Mouse (Mus musculus) embryonic facial prominence, embryonic 12.5 days (tissue): Measurements from ENCODE around the gene Gm5936. TPM values are rescaled to one million over a fixed set of nuclear protein-coding genes. Genes with fewer than 3 reads are reported as not detected.
"Not testable (repeated sequence)": the region's sequence is repeated elsewhere in the genome, so short reads cannot be mapped to it uniquely, and the experiment has no call there.

Source experiments
- ATAC-seq: fragments of 200-750 bp; cut with Nextera tagmentation; 2 replicates; pipeline ENCODE4 v1.8.0; 2017; ENCODE audit not compliant: insufficient number of reproducible peaks, insufficient read depth, low FRiP score, low TSS enrichment
- H3K27ac ChIP-seq: fragments of 300-500 bp; sonication (generic); 2 replicates; pipeline ENCODE4 v1.5.1; 2016; ENCODE audit warnings: mild to moderate bottlenecking
- H3K27me3 ChIP-seq: fragments of 300-500 bp; sonication (generic); 2 replicates; pipeline ENCODE4 v1.6.1; 2016; ENCODE audit warnings: mild to moderate bottlenecking, moderate library complexity
- H3K36me3 ChIP-seq: fragments of 300-500 bp; sonication (generic); 2 replicates; pipeline ENCODE4 v1.6.1; 2016; ENCODE audit warnings: mild to moderate bottlenecking
- H3K4me1 ChIP-seq: fragments of 300-500 bp; sonication (generic); 2 replicates; pipeline ENCODE4 v1.6.1; 2016
- H3K4me2 ChIP-seq: fragments of 300-500 bp; sonication (generic); replicated peaks from 2 replicates; pipeline ENCODE4 v1.6.1; 2016; ENCODE audit warnings: mild to moderate bottlenecking, moderate library complexity
- H3K4me3 ChIP-seq: fragments of 300-500 bp; sonication (generic); 2 replicates; pipeline ENCODE4 v1.5.1; 2016; ENCODE audit warnings: mild to moderate bottlenecking
- H3K9ac ChIP-seq: fragments of 300-500 bp; sonication (generic); 2 replicates; pipeline ENCODE4 v1.6.1; 2016; ENCODE audit warnings: mild to moderate bottlenecking, moderate library complexity
- H3K9me3 ChIP-seq: fragments of 300-500 bp; sonication (generic); 2 replicates; pipeline ENCODE4 v1.6.1; 2016; ENCODE audit warnings: mild to moderate bottlenecking, moderate library complexity
- WGBS: fragments of 180-500 bp; shearing (Covaris S2); methylation state at CpG from one replicate; pipeline ENCODE4 v1.1.7; 2016; 5-methylcytosine and 5-hydroxymethylcytosine counted together
- polyA plus RNA-seq: library from polyadenylated mRNA; unstranded; fragments of >200 nt; fragmentation: Nextera tagmentation; extraction: Ambion mirVana; gene quantifications from 2 replicates; pipeline ENCODE4 v1.2.1, GENCODE M21; 2016

Gene Gm5936
- polyA plus RNA-seq = not detected in 2 replicates

DNA sequence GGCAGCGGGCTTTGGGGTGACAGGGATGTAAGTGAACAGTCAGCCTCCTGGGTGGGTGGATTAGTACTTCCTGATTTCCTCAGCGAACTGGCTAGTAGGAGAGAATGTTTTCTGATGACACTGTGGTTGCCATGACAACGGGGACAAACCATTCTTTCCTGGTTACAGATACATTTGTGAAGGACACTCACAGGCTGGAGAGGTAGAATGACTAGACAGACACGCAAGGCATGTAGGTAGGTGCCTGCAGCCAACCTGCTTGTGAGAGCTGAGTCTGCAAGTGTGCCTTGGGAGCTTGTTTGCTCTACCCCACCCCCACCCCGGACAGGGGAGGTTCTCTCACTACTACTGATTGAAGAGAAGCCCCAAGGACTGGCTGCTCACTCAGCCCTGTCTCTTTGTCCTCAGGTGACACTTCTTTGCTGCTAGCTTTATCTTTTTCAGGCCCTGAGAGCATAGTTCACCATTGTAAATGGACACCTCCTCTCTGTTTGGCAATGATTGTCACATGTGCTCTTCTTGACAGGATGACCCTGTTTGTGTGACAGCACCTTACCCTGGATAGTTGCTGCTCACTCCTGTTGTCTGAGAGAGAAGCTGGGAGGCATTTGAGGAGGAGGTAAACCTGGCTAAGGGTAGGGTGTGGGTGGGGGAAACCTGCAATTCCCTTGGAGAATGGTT lies at the start of gene Gm5936:
Gene Gm5936, plus strand, starts transcription at position 355 of the 681 bp plus-strand sequence.
- not testable (repeated sequence) for H3K4me2 ChIP-seq, H3K9ac ChIP-seq, H3K4me3 ChIP-seq, ATAC-seq, H3K36me3 ChIP-seq, H3K4me1 ChIP-seq, H3K9me3 ChIP-seq, H3K27me3 ChIP-seq, H3K27ac ChIP-seq
- 52% methylated on average over 3 of the region's 5 CpGs for WGBS

DNA sequence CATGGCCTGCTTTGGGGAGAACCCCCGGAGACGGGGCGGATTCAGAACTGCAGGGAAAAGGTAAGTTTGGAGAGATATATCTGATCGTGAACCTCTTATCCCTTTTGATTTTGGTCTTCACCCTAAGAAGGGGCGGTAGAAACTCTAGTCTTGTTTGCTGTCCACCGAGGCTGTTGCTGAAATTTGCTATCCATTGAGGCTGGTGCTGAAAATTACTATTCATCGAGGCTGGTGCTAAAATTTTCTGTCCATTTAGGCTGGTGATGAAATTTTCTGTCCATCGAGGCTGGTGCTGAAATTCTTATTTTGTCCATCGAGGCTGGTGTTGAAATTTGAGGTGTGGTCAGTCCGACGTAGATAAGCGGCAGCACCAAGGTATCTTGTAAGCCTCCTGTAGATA lies 19.1 kb downstream of the Gm5936 start:
- 83% methylated on average over 12 of the region's 12 CpGs for WGBS
- not testable (repeated sequence) for H3K9me3 ChIP-seq, H3K4me3 ChIP-seq, H3K9ac ChIP-seq, H3K27me3 ChIP-seq, H3K4me2 ChIP-seq, H3K4me1 ChIP-seq, H3K27ac ChIP-seq, H3K36me3 ChIP-seq, ATAC-seq

DNA sequence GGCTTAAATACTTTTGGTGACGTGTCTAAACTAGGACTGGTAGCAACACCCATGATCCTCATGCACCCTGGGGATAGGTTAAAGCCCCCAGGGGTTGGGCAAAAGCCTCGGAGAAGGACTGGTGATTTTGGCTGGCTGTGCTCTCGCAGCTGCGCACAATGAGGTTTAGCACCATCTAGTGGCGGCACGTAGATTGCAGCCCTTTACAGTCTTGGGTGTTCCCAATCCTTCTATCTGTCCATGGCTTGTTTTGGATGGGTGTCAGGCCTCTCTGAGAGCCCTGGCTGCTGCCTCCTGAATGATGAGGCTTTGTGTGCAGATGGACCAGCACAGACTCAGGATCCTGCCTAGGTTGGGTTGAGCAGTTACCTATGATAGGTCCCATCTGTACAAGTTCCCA lies 43.1 kb downstream of the Gm5936 start:
- WGBS = 55% methylated on average over 4 of the region's 6 CpGs
- not testable (repeated sequence) for H3K4me1 ChIP-seq, H3K27me3 ChIP-seq, H3K9ac ChIP-seq, H3K4me2 ChIP-seq, H3K27ac ChIP-seq, H3K36me3 ChIP-seq, H3K4me3 ChIP-seq, ATAC-seq, H3K9me3 ChIP-seq

Other genes starting within 250 kb of the Gm5936 start
- not detected in 2 replicates for gene Olfr1325, start 244.5 kb upstream of the Gm5936 start, polyA plus RNA-seq
- 0.10 TPM in 1 of 2 replicates, not detected in the other for gene Gm5640, start 191.6 kb upstream of the Gm5936 start, polyA plus RNA-seq
- not detected in 2 replicates for gene Gm6890, start 96.3 kb upstream of the Gm5936 start, polyA plus RNA-seq
- gene Gab3, start 248.3 kb downstream of the Gm5936 start, polyA plus RNA-seq = 1.5 and 1.7 TPM in 2 replicates